Mouse (Mus musculus) gastrocnemius, adult 8-10 months (tissue): ENCODE measurements around the gene Gm49336. TPM values are rescaled to one million over a fixed set of nuclear protein-coding genes. Genes with fewer than 3 reads are reported as not detected.

Experiments
- DNase-seq, 2 experiments: peaks; one replicate each; pipeline ENCODE4 v3.0.0; 2022; ENCODE audit warnings: low spot score in 2 of 2
- microRNA-seq: library from miRNA; unstranded; fragments of <30 nt; microRNA quantifications from one replicate; pipeline ENCODE4 v1.2.0, GENCODE M21; 2022
- total RNA-seq, 4 experiments: library from RNA; stranded (reverse); gene quantifications; 2 replicates each; pipeline ENCODE4 v1.2.4; 2022

The Gm49336 gene
- total RNA-seq, 4 experiments from 2014 or later: 26.1 to 31.2 (median 28.5) TPM

DNA sequence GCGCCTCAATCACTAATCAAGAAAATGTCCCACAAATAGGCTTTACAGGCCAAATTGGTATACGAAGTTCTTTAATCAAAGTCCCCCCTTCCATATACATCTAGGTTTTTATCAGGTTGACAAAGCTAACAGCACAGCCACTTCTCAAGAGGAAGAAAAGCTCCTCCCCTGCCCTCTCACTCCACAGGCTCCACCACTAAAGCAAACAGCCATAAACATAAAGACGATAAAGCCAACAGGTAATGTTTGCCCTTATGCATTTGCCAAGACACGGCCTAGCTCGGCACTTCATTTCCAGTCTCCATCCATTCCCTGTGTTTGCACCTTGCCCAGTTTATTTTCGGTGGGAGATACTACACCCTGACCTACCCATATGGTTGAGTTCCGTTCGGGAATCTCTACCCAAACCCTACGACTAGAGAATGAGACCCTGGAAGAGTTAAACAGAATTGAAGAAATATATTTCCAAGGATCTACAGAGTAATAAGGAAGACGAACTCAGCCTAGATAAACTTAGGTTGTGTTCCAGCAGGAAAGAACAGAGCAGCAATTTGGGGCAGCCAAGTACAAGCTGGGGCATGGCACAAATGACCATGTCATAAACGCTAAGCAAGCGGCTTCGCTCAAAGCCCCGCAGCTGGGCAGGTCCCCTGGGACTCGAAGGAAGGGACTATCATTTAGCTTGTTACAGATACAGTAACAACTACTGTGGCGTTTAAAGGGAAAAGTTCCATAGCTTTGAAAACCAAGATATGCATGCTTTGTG lies 80.3 kb downstream of the Gm49336 start:
- no peak for DNase-seq

DNA sequence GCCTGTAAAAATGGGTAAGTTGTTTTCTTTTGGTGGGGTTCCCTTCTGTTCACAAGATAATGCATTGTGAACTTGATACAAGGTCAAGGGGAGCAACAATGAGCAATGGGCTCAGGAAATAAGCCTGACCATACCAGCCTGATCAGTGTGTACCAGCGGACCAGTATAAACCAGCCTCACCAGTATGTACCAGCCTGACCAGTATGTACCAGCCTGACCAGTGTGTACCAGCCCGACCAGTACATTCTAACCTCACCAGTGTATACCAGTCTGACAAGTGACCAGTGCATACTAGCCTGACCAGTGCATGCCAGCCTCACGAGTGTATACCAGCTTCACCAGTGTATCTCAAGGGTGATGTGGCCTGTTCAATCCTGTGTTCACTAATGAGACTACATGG lies 87.9 kb downstream of the Gm49336 start:
- DNase-seq: no peak

Small RNA genes lying within 50 kb of the gene (microRNA-seq; reads per million reads assigned to microRNA genes)
- not detected for gene Mir719

Other genes starting within 250 kb of the Gm49336 start
- under 1 TPM; 0.38 to 0.51 (median 0.42) TPM for gene Atp8a2, start 54.3 kb downstream of the Gm49336 start, total RNA-seq
- not detected for gene Nupl1, start 76 bp downstream of the Gm49336 start, total RNA-seq
- gene Mtmr6, start 13.7 kb upstream of the Gm49336 start, total RNA-seq: 10 to 100 TPM; 47.7 to 63.0 (median 53.4) TPM
- gene Amer2, start 121.8 kb upstream of the Gm49336 start, total RNA-seq: under 1 TPM in 1 of 4 experiments, not detected in 3; 0.02 TPM